Mouse (Mus musculus) CH12.LX (cell line): ENCODE results near the gene Il6ra.

Source experiments
- CHD1 ChIP-seq: IDR thresholded peaks from 2 replicates; pipeline ENCODE4 v1.6.1; 2012; ENCODE audit warnings: low read depth, low read length, improper control_type of control experiment, inconsistent platforms
- CHD2 ChIP-seq: IDR thresholded peaks from 2 replicates; pipeline ENCODE4 v1.6.1; 2011; ENCODE audit warnings: low read length, improper control_type of control experiment
- CTCF ChIP-seq, 2 experiments: IDR thresholded peaks in 1 of 2; conservative IDR thresholded peaks in 1 of 2; 2 replicates each; pipeline ENCODE4 v1.5.1; 2011 to 2012; ENCODE audit warnings: low read depth in 2 of 2, low read length in 2 of 2, improper control_type of control experiment in 1 of 2, inconsistent platforms in 1 of 2, mild to moderate bottlenecking in 1 of 2, moderate library complexity in 1 of 2
- ETS1 ChIP-seq: conservative IDR thresholded peaks from 2 replicates; pipeline ENCODE4 v1.6.1; 2012; ENCODE audit warnings: low read depth, mild to moderate bottlenecking, inconsistent platforms, low read length, improper control_type of control experiment, moderate library complexity
- HCFC1 ChIP-seq: IDR thresholded peaks from 2 replicates; pipeline ENCODE4 v1.6.1; 2012; ENCODE audit warnings: low read depth, mild to moderate bottlenecking, inconsistent platforms, low read length, improper control_type of control experiment
- IRF4 ChIP-seq: IDR thresholded peaks from 2 replicates; pipeline ENCODE4 v1.6.1; 2014; ENCODE audit warnings: low read depth, mild to moderate bottlenecking, inconsistent platforms, low read length, improper control_type of control experiment
- JUND ChIP-seq: conservative IDR thresholded peaks from 2 replicates; pipeline ENCODE4 v1.6.1; 2011; ENCODE audit warnings: low read depth, low read length, improper control_type of control experiment
- MAFK ChIP-seq: IDR thresholded peaks from 2 replicates; pipeline ENCODE4 v1.6.1; 2011; ENCODE audit warnings: low read length, improper control_type of control experiment; ENCODE audit not compliant: insufficient replicate concordance
- NELFE ChIP-seq: IDR thresholded peaks from 2 replicates; pipeline ENCODE4 v1.6.1; 2011; ENCODE audit warnings: low read depth, low read length, improper control_type of control experiment
- POLR2A ChIP-seq: IDR thresholded peaks from 2 replicates; pipeline ENCODE4 v1.6.1; 2011; ENCODE audit warnings: low read depth, mild to moderate bottlenecking, improper control_type of control experiment, low read length
- RCOR1 ChIP-seq: conservative IDR thresholded peaks from 2 replicates; pipeline ENCODE4 v1.6.1; 2012; ENCODE audit warnings: low read depth, mild to moderate bottlenecking, inconsistent platforms, low read length, improper control_type of control experiment
- USF1 ChIP-seq: IDR thresholded peaks from 2 replicates; pipeline ENCODE4 v1.6.1; 2014; ENCODE audit warnings: low read depth, mild to moderate bottlenecking, inconsistent platforms, low read length, improper control_type of control experiment
- USF2 ChIP-seq: conservative IDR thresholded peaks from 2 replicates; pipeline ENCODE4 v1.6.1; 2011; ENCODE audit warnings: low read depth, low read length, improper control_type of control experiment
- ZKSCAN1 ChIP-seq: IDR thresholded peaks from 2 replicates; pipeline ENCODE4 v1.6.1; 2012; ENCODE audit warnings: low read depth, inconsistent platforms, low read length, improper control_type of control experiment, borderline replicate concordance

DNA sequence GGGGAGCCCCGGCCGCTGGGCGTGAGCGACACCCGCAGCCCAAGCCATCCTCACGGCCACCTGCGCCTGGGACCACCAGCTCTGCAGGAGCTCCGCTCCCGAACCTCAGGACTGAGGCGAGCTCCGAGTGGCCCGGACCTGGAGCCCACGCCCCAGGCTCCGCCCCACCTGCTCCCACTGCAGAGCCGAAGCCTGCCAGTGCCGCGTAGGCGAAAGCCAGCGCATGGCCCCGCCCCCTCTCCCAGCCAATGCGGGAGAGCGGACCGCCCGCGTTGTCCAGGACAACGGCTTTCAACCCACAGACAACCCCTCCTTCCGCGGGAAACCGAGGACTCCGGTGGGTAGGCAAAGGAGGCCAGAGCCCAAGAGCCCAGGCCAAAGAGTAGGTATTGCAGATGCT, 47.5 kb upstream of the Il6ra start:
- TF ChIP-seq JUND, result no peak
- no peak for TF ChIP-seq CTCF (conservative IDR thresholded peaks at IDR 0.05 in 1 of 2, IDR thresholded peaks at IDR 0.05 in 1 of 2; ENCODE audit: low read depth in 2 of 2, low read length in 2 of 2)
- peak; percentile 59; the same call in 1 of the 2 replicates for TF ChIP-seq POLR2A
- TF ChIP-seq IRF4, result no peak
- TF ChIP-seq ZKSCAN1, result no peak
- no peak for TF ChIP-seq RCOR1
- TF ChIP-seq CHD1, result no peak
- no peak for TF ChIP-seq ETS1
- TF ChIP-seq USF1, result no peak
- peak; percentile 61 for TF ChIP-seq NELFE
- no peak for TF ChIP-seq USF2
- no peak for TF ChIP-seq MAFK
- no peak for TF ChIP-seq CHD2
- no peak for TF ChIP-seq HCFC1
